Mouse (Mus musculus) C2C12 (cell line): ENCODE data around the gene Klf4. TPM values are rescaled to one million over a fixed set of nuclear protein-coding genes. Genes with fewer than 3 reads are reported as not detected.

Experiments used
- H3K27me3 ChIP-seq: one replicate; pipeline ENCODE4 v1.6.1; 2011; ENCODE audit not compliant: control insufficient read depth, insufficient read depth, insufficient read length
- H3K36me3 ChIP-seq: one replicate; pipeline ENCODE4 v1.6.1; 2011; ENCODE audit not compliant: control insufficient read depth, insufficient read depth
- H3K4me3 ChIP-seq: one replicate; pipeline ENCODE4 v1.5.1; 2011; ENCODE audit warnings: mild to moderate bottlenecking, control low read depth; ENCODE audit not compliant: poor library complexity, insufficient read depth, severe bottlenecking
- H3K79me2 ChIP-seq: one replicate; pipeline ENCODE4 v1.6.1; 2011; ENCODE audit not compliant: control insufficient read depth, insufficient read depth
- H3K79me3 ChIP-seq: one replicate; pipeline ENCODE4 v1.6.1; 2011; ENCODE audit warnings: low read depth, control low read depth
- H3ac ChIP-seq: one replicate; pipeline ENCODE3; 2011; ENCODE audit warnings: low read depth; ENCODE audit not compliant: control insufficient read depth, insufficient read length
- CEBPB ChIP-seq: IDR thresholded peaks from one replicate; pipeline ENCODE4 v1.6.1; 2011; ENCODE audit warnings: low read depth, mild to moderate bottlenecking, control low read depth, moderate library complexity
- CTCF ChIP-seq: IDR thresholded peaks from one replicate; pipeline ENCODE4 v1.5.1; 2011; ENCODE audit not compliant: control insufficient read depth, insufficient read depth, insufficient read length
- FOSL1 ChIP-seq: IDR thresholded peaks from one replicate; pipeline ENCODE4 v1.8.0; 2011; ENCODE audit warnings: mild to moderate bottlenecking, low read length; ENCODE audit not compliant: poor library complexity, insufficient read depth, severe bottlenecking
- MAX ChIP-seq: IDR thresholded peaks from one replicate; pipeline ENCODE4 v1.6.1; 2011; ENCODE audit warnings: mild to moderate bottlenecking, control low read depth
- MYOD1 ChIP-seq: IDR thresholded peaks from one replicate; pipeline ENCODE4 v1.6.1; 2011; ENCODE audit warnings: low read depth; ENCODE audit not compliant: control insufficient read depth, insufficient read length
- MYOG ChIP-seq: IDR thresholded peaks from one replicate; pipeline ENCODE4 v1.6.1; 2011; ENCODE audit not compliant: control insufficient read depth, insufficient read length; ENCODE audit errors: extremely low read depth
- USF1 ChIP-seq: IDR thresholded peaks from one replicate; pipeline ENCODE4 v1.6.1; 2011; ENCODE audit warnings: low read depth, mild to moderate bottlenecking, control low read depth, moderate library complexity
- polyA plus RNA-seq: library from polyadenylated mRNA; unstranded; fragments of >200 nt; fragmentation: generic; extraction: Trizol; gene quantifications from one replicate; pipeline ENCODE4 v1.2.1, GENCODE M21; 2012; ENCODE audit warnings: missing spikeins

Gene Klf4
- polyA plus RNA-seq, 1 experiment, result 11.0 TPM

DNA sequence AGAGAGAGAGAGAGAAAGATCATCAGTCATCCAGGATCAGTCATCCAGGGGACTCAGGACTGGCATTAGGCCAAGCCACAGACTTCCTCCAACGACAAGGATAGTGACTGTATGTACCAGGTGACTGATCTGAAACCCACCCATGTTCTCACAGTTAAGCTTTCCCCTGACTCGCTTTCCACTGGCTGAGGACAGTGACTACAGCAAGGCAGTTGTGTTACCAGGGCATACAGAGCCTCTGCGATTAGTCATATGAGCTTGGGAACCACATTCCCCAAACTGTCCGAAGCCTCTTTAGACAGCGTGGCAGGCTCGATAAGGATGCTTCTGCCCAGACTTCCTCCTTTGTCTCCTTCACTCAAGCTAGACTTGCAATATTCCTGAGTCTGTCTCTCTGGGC lies 43.7 kb downstream of the Klf4 start:
- Histone ChIP-seq H3ac (no peak overlapping the region), H3K36me3 (no peaks in the 10 kb centered on the region), H3K79me3 (no peaks in the 10 kb centered on the region), H3K4me3 (no peak overlapping the region), H3K27me3 (no peaks in the 10 kb centered on the region), H3K79me2 (no peaks in the 10 kb centered on the region)
- peak; percentile 30 for TF ChIP-seq MAX
- TF ChIP-seq USF1, result no peak
- TF ChIP-seq FOSL1, result no peak
- no peak for TF ChIP-seq MYOD1
- no peak for TF ChIP-seq CTCF

DNA sequence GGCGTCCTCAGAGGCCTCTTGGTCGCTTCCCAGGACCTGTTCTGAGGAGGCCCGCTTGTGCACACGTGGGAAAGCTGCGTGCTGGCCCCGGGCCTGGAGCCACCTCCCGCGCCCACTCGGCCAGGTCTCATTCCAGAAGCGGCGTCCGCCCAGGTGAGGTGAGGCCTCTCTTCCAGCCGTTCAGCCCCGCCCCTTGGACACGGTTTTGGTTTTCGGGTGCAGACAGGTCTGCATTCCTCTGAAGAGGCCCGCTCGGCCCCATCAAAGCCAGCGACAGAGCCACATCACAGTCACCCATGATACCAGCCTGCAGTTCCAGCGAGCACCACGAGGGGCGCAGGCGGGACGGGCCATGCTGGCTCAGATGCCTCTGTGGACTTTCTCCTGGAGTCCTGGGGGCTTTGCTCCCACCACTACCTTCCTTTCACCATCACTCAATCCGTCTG lies 51.9 kb downstream of the Klf4 start:
- no peak overlapping the region for H3K4me3 ChIP-seq
- H3K27me3 ChIP-seq, result no peaks in the 10 kb centered on the region
- H3K36me3 ChIP-seq, result no peaks in the 10 kb centered on the region
- H3K79me3 ChIP-seq, result no peaks in the 10 kb centered on the region
- no peak overlapping the region for H3ac ChIP-seq
- no peaks in the 10 kb centered on the region for H3K79me2 ChIP-seq
- TF ChIP-seq MAX, result no peak
- TF ChIP-seq CTCF, result peak; percentile 72
- TF ChIP-seq CEBPB, result no peak
- no peak for TF ChIP-seq FOSL1

DNA sequence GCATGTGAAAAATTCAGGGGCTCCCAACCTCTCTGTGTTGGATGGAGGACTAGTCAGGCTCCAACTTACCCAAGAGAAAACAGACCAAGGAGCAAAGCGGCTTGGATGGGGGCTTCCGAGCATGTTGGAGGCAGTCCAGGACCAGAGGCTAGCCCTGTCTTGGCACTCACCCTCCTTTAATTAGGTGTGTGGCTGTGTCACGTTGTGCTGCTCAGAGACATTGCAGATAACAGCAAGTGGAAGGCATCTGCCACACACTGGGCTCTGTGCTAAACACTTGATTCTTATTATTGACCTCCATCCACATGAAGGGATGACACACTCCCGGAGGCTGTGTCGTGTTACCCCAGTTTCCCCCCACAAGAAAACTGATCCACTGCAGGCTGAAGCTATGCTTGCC lies 53.9 kb downstream of the Klf4 start:
- Histone ChIP-seq H3K79me2 (no peaks in the 10 kb centered on the region), H3K4me3 (no peak overlapping the region), H3ac (no peak overlapping the region), H3K79me3 (no peaks in the 10 kb centered on the region), H3K27me3 (no peaks in the 10 kb centered on the region), H3K36me3 (no peaks in the 10 kb centered on the region)
- TF ChIP-seq MYOG, result no peak
- no peak for TF ChIP-seq FOSL1
- TF ChIP-seq USF1, result no peak
- TF ChIP-seq MYOD1, result no peak
- TF ChIP-seq MAX, result no peak
- no peak for TF ChIP-seq CTCF
- TF ChIP-seq CEBPB, result no peak

DNA sequence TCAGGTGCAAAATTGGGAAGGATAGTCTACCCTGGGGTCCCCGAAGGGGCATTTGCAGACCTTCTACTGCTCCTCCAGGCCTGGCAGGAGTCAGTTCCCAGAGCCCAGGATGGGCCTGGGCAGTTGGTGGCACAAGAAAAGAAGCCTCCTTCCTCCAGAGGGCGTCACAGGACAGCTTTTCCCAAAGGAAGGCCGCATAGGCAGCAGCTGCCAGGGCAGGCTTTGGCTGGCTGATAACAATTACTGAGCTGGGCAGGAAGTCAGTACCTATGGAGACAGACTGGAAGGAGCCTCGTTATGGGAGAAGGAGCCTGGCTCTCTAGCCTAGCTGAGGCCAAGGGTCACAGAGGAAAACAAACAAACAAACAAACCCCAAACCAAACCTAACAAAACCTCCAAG lies 54.3 kb downstream of the Klf4 start:
- H3ac ChIP-seq, result no peak overlapping the region
- no peak overlapping the region for H3K4me3 ChIP-seq
- H3K79me2 ChIP-seq, result no peaks in the 10 kb centered on the region
- H3K79me3 ChIP-seq, result no peaks in the 10 kb centered on the region
- H3K36me3 ChIP-seq, result no peaks in the 10 kb centered on the region
- TF ChIP-seq CEBPB, result no peak
- no peak for TF ChIP-seq MYOD1
- no peak for TF ChIP-seq CTCF
- no peak for TF ChIP-seq FOSL1
- no peak for TF ChIP-seq USF1
- no peak for TF ChIP-seq MYOG
- TF ChIP-seq MAX, result no peak
- no peaks in the 10 kb centered on the region for H3K27me3 ChIP-seq

DNA sequence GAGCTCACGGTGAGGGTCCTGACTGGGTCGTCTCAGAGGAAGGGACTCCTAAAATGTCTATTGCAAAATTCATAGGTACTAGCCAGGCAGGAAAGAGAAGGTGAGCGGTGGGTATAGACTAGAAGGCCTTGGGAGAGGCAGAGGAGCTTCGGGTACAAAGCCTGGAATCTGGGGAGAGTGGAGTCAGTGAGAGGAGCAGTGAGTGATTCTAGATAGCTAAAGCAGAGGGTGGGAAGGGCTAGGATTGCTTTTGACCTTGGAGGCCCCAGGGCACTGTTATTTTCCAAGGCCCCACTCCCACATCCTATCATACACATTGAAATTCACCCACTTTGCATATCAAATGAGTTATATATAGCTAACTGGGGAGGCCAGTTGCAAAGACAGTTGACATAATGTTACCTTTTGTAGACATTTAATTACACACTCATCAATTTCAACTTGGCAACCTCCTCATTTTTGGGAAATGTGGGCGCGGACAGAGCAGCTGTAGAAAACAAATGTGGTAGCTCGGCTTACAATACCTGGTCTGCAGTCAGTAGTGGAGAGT lies 55.0 kb downstream of the Klf4 start:
- H3K4me3 ChIP-seq, result no peak overlapping the region
- H3K79me2 ChIP-seq, result no peaks in the 10 kb centered on the region
- no peaks in the 10 kb centered on the region for H3K79me3 ChIP-seq
- H3ac ChIP-seq, result no peak overlapping the region
- TF ChIP-seq MYOG (no peak), FOSL1 (no peak), USF1 (no peak), MYOD1 (no peak), CTCF (no peak), MAX (no peak), CEBPB (no peak)
- H3K27me3 ChIP-seq, result no peaks in the 10 kb centered on the region
- H3K36me3 ChIP-seq, result no peaks in the 10 kb centered on the region

Other genes starting within 250 kb of the Klf4 start
- 143 TPM for gene Rad23b, start 182.4 kb downstream of the Klf4 start, polyA plus RNA-seq